Mouse (Mus musculus) testis, adult 2 months (tissue): ENCODE results near the gene Rps6ka1. TPM values are rescaled to one million over a fixed set of nuclear protein-coding genes. Genes with fewer than 3 reads are reported as not detected.
"Not testable (repeated sequence)": the region's sequence is repeated elsewhere in the genome, so short reads cannot be mapped to it uniquely, and the experiment has no call there.

ENCODE experiments used
- H3K27ac ChIP-seq: fragments of 200-500 bp; 2 replicates; pipeline ENCODE4 v1.5.1; 2012; ENCODE audit warnings: low read depth, low read length; ENCODE audit not compliant: control insufficient read depth, insufficient read depth
- H3K27me3 ChIP-seq: fragments of 200-500 bp; 2 replicates; pipeline ENCODE4 v1.6.1; 2012; ENCODE audit warnings: mild to moderate bottlenecking, low read length, moderate library complexity; ENCODE audit not compliant: control insufficient read depth, insufficient read depth
- H3K36me3 ChIP-seq: fragments of 200-500 bp; 2 replicates; pipeline ENCODE4 v1.6.1; 2012; ENCODE audit warnings: mild to moderate bottlenecking, low read length; ENCODE audit not compliant: control insufficient read depth, insufficient read depth
- H3K4me1 ChIP-seq: fragments of 200-500 bp; 2 replicates; pipeline ENCODE4 v1.6.1; 2012; ENCODE audit warnings: low read length; ENCODE audit not compliant: control insufficient read depth, insufficient read depth
- H3K4me3 ChIP-seq: fragments of 200-500 bp; 2 replicates; pipeline ENCODE4 v1.5.1; 2012; ENCODE audit warnings: low read depth, mild to moderate bottlenecking, low read length, moderate library complexity, mixed read lengths; ENCODE audit not compliant: control insufficient read depth
- CTCF ChIP-seq: fragments of 200-500 bp; IDR thresholded peaks from 2 replicates; pipeline ENCODE4 v1.5.1; 2012; ENCODE audit warnings: low read depth, mild to moderate bottlenecking, inconsistent platforms, low read length, moderate library complexity; ENCODE audit not compliant: control insufficient read depth, insufficient read depth, insufficient replicate concordance
- POLR2A ChIP-seq: fragments of 200-500 bp; IDR thresholded peaks from 2 replicates; pipeline ENCODE4 v1.6.1; 2012; ENCODE audit warnings: low read depth, mild to moderate bottlenecking, inconsistent platforms, low read length, moderate library complexity; ENCODE audit not compliant: control insufficient read depth
- polyA plus RNA-seq: library from polyadenylated mRNA; depleted of rRNA; stranded (reverse); fragments of >200 nt; gene quantifications from 2 replicates; pipeline ENCODE4 v1.2.3, GENCODE M21; 2012

Rps6ka1 gene
- polyA plus RNA-seq, 1 experiment: 54.8 TPM

DNA sequence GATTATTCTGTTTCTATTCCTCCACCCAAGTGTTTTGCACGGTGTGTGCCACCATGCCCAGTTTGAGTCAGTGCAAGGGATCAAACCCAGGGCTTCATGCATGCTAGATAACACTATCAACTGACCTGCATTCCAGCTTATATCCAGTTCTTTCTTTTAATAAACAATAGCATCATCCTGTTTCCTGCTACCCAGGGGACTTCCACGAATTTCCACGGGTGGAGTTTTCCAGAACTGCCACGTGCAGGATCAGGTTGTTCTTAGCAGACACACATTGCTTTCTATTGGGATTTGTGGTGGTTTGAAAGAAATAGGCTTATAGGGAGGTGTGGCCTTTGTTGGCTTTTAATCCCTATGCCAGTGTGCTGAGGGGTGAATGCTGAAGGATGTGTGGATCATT lies 24.4 kb upstream of the Rps6ka1 start:
- H3K27ac ChIP-seq: no peak overlapping the region
- H3K4me3 ChIP-seq: no peak overlapping the region
- no peaks in the 10 kb centered on the region for H3K27me3 ChIP-seq
- no peaks in the 10 kb centered on the region for H3K36me3 ChIP-seq
- TF ChIP-seq POLR2A (no peak), CTCF (no peak)
- H3K4me1 ChIP-seq: peaks cover 7% of the 10 kb centered on the region

DNA sequence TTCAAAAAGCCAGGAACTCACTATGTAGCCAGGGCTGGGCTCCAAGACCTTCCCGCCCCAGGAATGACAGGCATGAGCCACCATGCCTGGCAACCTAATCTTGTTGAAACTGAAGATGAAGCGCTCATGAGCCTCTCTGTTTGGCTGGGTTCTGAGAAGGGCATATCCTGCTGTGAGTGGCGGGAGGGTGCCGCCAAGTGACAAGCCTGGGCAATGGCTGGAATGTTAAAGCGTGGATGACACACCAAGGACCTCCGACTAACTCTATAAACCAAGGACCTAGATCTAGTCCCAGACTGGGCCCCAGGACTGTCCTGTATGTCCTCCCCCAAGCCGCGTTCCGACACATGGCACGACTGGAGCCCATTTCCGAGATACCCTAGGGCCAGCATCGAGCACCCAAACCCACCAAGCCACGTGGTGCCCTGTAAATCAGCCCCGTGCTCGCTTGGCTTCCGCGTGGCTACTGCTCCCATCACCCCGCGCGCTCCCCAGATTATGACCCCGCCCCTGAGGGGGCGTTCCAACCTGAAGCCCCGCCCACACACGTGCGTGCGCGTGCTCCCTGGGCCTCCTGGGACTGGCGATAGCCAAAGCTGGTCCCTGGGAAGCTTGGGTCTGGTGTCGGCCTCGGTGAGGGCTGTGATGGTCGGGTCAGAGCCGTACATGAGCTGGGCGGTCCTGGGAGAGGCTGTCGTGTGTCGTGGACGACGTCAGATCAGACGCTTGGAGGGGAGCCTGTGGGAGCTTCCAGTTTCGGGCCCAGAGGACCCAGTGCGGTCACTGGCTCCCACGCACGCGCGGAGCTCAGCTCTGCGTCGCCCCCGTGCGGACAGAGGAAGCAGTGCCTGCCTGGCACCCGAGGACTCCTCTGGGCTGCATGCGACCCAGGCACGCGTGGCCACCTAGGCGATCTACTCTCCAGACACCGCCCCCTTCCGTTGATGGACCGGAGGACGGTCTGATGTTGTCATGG lies 22.9 kb upstream of the Rps6ka1 start:
- peak; percentile 93 for TF ChIP-seq CTCF
- TF ChIP-seq POLR2A: peak; percentile 71
- Histone ChIP-seq H3K36me3 (no peaks in the 10 kb centered on the region), H3K4me1 (peaks cover 7% of the 10 kb centered on the region), H3K27me3 (no peaks in the 10 kb centered on the region), H3K4me3 (peak overlapping the region; percentile 89), H3K27ac (peak overlapping the region; percentile 91)

DNA sequence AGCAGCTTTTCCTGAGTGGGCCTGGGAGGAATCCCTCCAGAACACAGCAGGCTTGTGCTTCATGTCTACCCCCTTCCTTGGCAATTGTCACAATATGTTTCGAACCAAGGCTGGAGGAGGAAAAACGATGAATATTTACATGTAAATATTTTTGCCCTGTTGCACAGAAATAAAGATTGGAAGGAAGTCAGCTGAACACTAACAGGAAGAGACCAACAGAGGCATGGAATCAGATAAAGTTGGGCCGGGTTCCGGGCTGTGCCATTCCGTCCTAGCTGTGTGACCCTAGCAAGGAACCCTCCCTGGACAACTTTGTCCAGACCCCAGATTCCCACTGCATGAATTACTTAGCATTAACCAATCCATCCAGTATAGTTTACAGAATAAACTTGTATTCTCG lies 20.5 kb upstream of the Rps6ka1 start:
- Histone ChIP-seq H3K27me3 (no peaks in the 10 kb centered on the region), H3K27ac (no peak overlapping the region), H3K36me3 (no peaks in the 10 kb centered on the region), H3K4me3 (no peak overlapping the region), H3K4me1 (peaks cover 7% of the 10 kb centered on the region)
- TF ChIP-seq CTCF: no peak
- TF ChIP-seq POLR2A: no peak

DNA sequence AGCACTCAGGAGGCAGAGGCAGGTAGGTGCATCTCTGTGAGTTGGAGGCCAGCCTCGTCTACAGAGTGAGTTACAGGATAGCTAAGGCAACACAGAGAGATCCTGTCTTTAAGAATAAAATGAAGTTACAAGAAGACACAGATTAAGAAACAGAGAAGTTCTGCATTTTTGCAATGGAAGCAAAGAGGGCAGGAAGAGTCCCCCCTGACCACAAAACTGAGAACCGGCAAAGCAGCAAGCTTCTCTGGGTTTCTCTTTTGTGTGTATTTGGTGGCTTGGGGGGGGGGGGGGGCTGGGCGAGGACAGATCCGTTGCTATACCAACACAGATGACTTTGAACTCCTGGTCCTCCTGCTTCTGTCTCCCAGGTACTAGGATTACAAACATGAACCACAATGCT lies 19.5 kb upstream of the Rps6ka1 start:
- peaks cover 7% of the 10 kb centered on the region for H3K4me1 ChIP-seq
- TF ChIP-seq CTCF (no peak), POLR2A (no peak)
- no peaks in the 10 kb centered on the region for H3K36me3 ChIP-seq
- H3K27ac ChIP-seq: no peak overlapping the region
- no peaks in the 10 kb centered on the region for H3K27me3 ChIP-seq
- no peak overlapping the region for H3K4me3 ChIP-seq

DNA sequence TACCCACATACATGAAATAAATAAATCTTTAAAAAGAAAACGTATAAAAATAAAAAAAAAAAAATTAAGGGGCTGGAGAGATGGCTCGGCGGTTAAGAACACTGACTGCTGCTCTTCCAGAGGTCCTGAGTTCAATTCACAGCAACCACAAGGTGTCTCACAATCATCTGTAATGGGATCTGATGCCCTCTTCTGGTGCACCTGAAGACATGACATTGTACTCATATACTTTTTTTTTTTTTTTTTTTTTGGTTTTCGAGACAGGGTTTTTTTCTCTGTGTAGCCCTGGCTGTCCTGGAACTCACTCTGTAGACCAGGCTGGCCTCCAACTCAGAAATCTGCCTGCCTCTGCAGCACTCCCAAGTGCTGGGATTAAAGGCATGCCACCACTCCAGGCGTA lies 18.7 kb upstream of the Rps6ka1 start:
- not testable (repeated sequence) for H3K27me3 ChIP-seq, H3K4me1 ChIP-seq, H3K4me3 ChIP-seq, H3K27ac ChIP-seq, H3K36me3 ChIP-seq

DNA sequence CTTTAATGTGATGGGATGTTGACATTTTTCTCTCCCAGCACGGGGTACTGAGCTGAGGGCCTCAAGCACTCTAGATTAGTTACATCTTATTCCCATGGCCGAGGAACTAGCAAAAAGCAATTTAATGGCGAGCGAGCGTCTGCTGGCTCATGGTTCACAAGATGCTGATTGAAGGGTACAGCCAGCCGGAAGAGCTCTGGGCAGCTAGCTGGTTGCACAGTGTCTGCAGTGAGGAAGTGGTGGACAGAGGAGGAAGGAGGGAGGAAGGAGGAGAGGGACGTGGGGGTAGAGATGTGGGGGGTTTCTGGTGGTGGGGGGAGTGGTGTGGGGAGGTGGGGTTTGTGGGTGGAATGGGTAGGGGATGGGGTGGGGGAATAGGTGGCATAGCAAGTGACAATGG lies 17.6 kb upstream of the Rps6ka1 start:
- Histone ChIP-seq H3K36me3 (no peaks in the 10 kb centered on the region), H3K4me1 (peaks cover 6% of the 10 kb centered on the region)
- TF ChIP-seq POLR2A (no peak), CTCF (no peak)

DNA sequence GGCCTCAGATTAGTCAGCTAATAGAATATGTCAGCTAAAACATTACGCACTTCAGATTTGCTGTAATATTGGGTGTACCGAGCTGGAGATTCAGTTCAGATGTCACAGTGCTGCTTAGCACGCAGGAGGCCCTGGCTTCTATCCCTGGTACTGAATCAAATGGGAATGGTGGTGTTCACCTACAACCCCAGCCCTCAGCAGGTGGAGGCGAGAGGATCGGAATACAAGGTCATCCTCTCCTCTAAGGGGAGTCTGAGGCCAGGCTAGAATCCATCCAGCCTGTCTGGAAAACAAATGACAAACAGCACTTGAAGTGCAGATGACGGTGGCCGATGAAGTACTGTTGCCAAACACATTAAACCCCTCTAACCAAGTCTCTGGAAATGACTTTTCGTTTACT lies 16.7 kb upstream of the Rps6ka1 start:
- no peak for TF ChIP-seq CTCF
- no peak for TF ChIP-seq POLR2A
- Histone ChIP-seq H3K4me3 (no peak overlapping the region), H3K36me3 (no peaks in the 10 kb centered on the region), H3K27ac (no peak overlapping the region), H3K4me1 (peaks cover 2% of the 10 kb centered on the region; the same call in 1 of the 2 replicates), H3K27me3 (no peaks in the 10 kb centered on the region)

More for the DNA sequence above, 17.6 kb upstream of the Rps6ka1 start:
- Histone ChIP-seq H3K27ac (no peak overlapping the region), H3K27me3 (no peaks in the 10 kb centered on the region), H3K4me3 (no peak overlapping the region)

DNA sequence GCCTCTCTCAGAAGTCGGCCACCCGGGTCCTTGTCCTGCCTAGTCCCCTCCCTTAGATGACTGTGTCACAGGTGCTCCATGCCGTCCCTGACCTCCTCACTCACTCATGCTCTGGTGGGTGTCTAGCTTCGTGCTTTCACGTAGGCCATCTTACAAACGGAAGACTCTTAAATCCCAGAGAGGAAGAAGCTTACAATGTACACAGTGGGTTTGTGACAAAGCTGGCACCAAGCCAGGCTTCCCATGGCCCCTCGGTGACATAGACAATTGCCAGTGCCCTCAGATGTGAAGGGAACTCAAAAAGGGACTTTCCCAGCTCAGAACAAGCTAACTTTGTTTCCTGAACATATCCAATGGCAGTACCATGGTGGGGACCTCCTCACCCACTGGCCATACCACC lies 15.8 kb upstream of the Rps6ka1 start:
- Histone ChIP-seq H3K4me1 (peaks cover 2% of the 10 kb centered on the region; the same call in 1 of the 2 replicates), H3K27ac (no peak overlapping the region), H3K36me3 (no peaks in the 10 kb centered on the region), H3K27me3 (no peaks in the 10 kb centered on the region), H3K4me3 (peak overlapping the region; percentile 55)
- TF ChIP-seq CTCF (no peak), POLR2A (no peak)
